Mouse (Mus musculus) CH12.LX (cell line): ENCODE results near the gene Lamc3. TPM values are rescaled to one million over a fixed set of nuclear protein-coding genes. Genes with fewer than 3 reads are reported as not detected.

ENCODE experiments used
- DNase-seq: peaks from one replicate; pipeline ENCODE4 v3.0.0-alpha.2; 2013; ENCODE audit errors: extremely low read depth
- H3K27ac ChIP-seq: 2 replicates; pipeline ENCODE4 v1.5.1; 2012; ENCODE audit warnings: low read depth, mild to moderate bottlenecking, control low read depth, moderate library complexity; ENCODE audit not compliant: insufficient read depth
- H3K27me3 ChIP-seq: replicated peaks from 2 replicates; pipeline ENCODE3; 2012; ENCODE audit warnings: inconsistent platforms
- H3K36me3 ChIP-seq, 2 experiments: replicated peaks in 1 of 2; 2 replicates each; pipeline versions ENCODE3 to v1.6.1; 2012; ENCODE audit warnings: inconsistent platforms in 1 of 2, low read length in 1 of 2, mild to moderate bottlenecking in 1 of 2, mixed read lengths in 1 of 2, moderate library complexity in 1 of 2; ENCODE audit not compliant: control insufficient read depth in 1 of 2, insufficient read depth in 1 of 2
- H3K4me1 ChIP-seq, 2 experiments: 2 replicates each; pipeline ENCODE4 v1.6.1; 2012; ENCODE audit warnings: inconsistent platforms in 1 of 2, moderate library complexity in 1 of 2; ENCODE audit not compliant: insufficient read depth in 2 of 2, control insufficient read depth in 1 of 2
- H3K4me2 ChIP-seq: 2 replicates; pipeline ENCODE4 v1.6.1; 2012; ENCODE audit warnings: low read depth, mild to moderate bottlenecking, control low read depth; ENCODE audit not compliant: poor library complexity, insufficient read depth, severe bottlenecking
- H3K4me3 ChIP-seq, 3 experiments: fragments of 150-350 bp in 1 of 3; sonication (generic) in 1 of 3; replicated peaks in 1 of 3; 2 replicates each; pipeline versions ENCODE3 to v1.5.1; 2011 to 2012; ENCODE audit warnings: low read depth in 2 of 3, low read length in 2 of 3, mild to moderate bottlenecking in 2 of 3, moderate library complexity in 2 of 3, control low read depth in 1 of 3, improper control_type of control experiment in 1 of 3, inconsistent platforms in 1 of 3, mixed read lengths in 1 of 3; ENCODE audit not compliant: poor library complexity in 1 of 3
- H3K79me2 ChIP-seq: replicated peaks from 2 replicates; pipeline ENCODE4 v1.6.1; 2012; ENCODE audit warnings: mild to moderate bottlenecking, moderate library complexity; ENCODE audit not compliant: control insufficient read depth, poor library complexity, insufficient read depth, severe bottlenecking; ENCODE audit errors: extremely low read depth
- H3K9ac ChIP-seq: 2 replicates; pipeline ENCODE4 v1.6.1; 2012; ENCODE audit warnings: low read depth, mild to moderate bottlenecking, control low read depth, moderate library complexity; ENCODE audit not compliant: insufficient read depth
- H3K9me3 ChIP-seq: replicated peaks from 2 replicates; pipeline ENCODE3; 2012; ENCODE audit warnings: low read length, inconsistent platforms, mixed read lengths
- BHLHE40 ChIP-seq: IDR thresholded peaks from 2 replicates; pipeline ENCODE4 v1.6.1; 2011; ENCODE audit warnings: mild to moderate bottlenecking, low read depth, low read length, improper control_type of control experiment
- CHD1 ChIP-seq: IDR thresholded peaks from 2 replicates; pipeline ENCODE4 v1.6.1; 2012; ENCODE audit warnings: low read depth, low read length, improper control_type of control experiment, inconsistent platforms
- CHD2 ChIP-seq: IDR thresholded peaks from 2 replicates; pipeline ENCODE4 v1.6.1; 2011; ENCODE audit warnings: low read length, improper control_type of control experiment
- CTCF ChIP-seq, 2 experiments: IDR thresholded peaks in 1 of 2; conservative IDR thresholded peaks in 1 of 2; 2 replicates each; pipeline ENCODE4 v1.5.1; 2011 to 2012; ENCODE audit warnings: low read depth in 2 of 2, low read length in 2 of 2, improper control_type of control experiment in 1 of 2, inconsistent platforms in 1 of 2, mild to moderate bottlenecking in 1 of 2, moderate library complexity in 1 of 2
- EP300 ChIP-seq: IDR thresholded peaks from 2 replicates; pipeline ENCODE4 v1.6.1; 2011; ENCODE audit warnings: low read length, improper control_type of control experiment
- GABPA ChIP-seq: IDR thresholded peaks from 2 replicates; pipeline ENCODE4 v1.6.1; 2012; ENCODE audit warnings: low read depth, low read length, improper control_type of control experiment, inconsistent platforms; ENCODE audit not compliant: insufficient replicate concordance
- HCFC1 ChIP-seq: IDR thresholded peaks from 2 replicates; pipeline ENCODE4 v1.6.1; 2012; ENCODE audit warnings: low read depth, mild to moderate bottlenecking, inconsistent platforms, low read length, improper control_type of control experiment
- IRF4 ChIP-seq: IDR thresholded peaks from 2 replicates; pipeline ENCODE4 v1.6.1; 2014; ENCODE audit warnings: low read depth, mild to moderate bottlenecking, inconsistent platforms, low read length, improper control_type of control experiment
- JUN ChIP-seq: IDR thresholded peaks from 2 replicates; pipeline ENCODE4 v1.6.1; 2011; ENCODE audit warnings: low read depth, mild to moderate bottlenecking, low read length, improper control_type of control experiment, moderate library complexity; ENCODE audit not compliant: insufficient read depth
- MAFK ChIP-seq: IDR thresholded peaks from 2 replicates; pipeline ENCODE4 v1.6.1; 2011; ENCODE audit warnings: low read length, improper control_type of control experiment; ENCODE audit not compliant: insufficient replicate concordance
- MAX ChIP-seq: IDR thresholded peaks from 2 replicates; pipeline ENCODE4 v1.6.1; 2011; ENCODE audit warnings: low read length, improper control_type of control experiment
- MAZ ChIP-seq: IDR thresholded peaks from 2 replicates; pipeline ENCODE4 v1.6.1; 2012; ENCODE audit warnings: low read depth, mild to moderate bottlenecking, inconsistent platforms, low read length, improper control_type of control experiment, moderate library complexity
- NELFE ChIP-seq: IDR thresholded peaks from 2 replicates; pipeline ENCODE4 v1.6.1; 2011; ENCODE audit warnings: low read depth, low read length, improper control_type of control experiment
- NRF1 ChIP-seq: IDR thresholded peaks from 2 replicates; pipeline ENCODE4 v1.6.1; 2014; ENCODE audit warnings: low read depth, mild to moderate bottlenecking, inconsistent platforms, low read length, improper control_type of control experiment, moderate library complexity
- PAX5 ChIP-seq: IDR thresholded peaks from 2 replicates; pipeline ENCODE4 v1.6.1; 2012; ENCODE audit warnings: low read length, inconsistent platforms, mixed read lengths
- POLR2A ChIP-seq: IDR thresholded peaks from 2 replicates; pipeline ENCODE4 v1.6.1; 2011; ENCODE audit warnings: low read depth, mild to moderate bottlenecking, improper control_type of control experiment, low read length
- SIN3A ChIP-seq: IDR thresholded peaks from 2 replicates; pipeline ENCODE4 v1.6.1; 2012; ENCODE audit warnings: low read length, improper control_type of control experiment, inconsistent platforms
- SMC3 ChIP-seq: IDR thresholded peaks from 2 replicates; pipeline ENCODE4 v1.6.1; 2011; ENCODE audit warnings: low read depth, low read length, improper control_type of control experiment
- TCF12 ChIP-seq: IDR thresholded peaks from 2 replicates; pipeline ENCODE4 v1.6.1; 2014; ENCODE audit warnings: low read depth, mild to moderate bottlenecking, inconsistent platforms, low read length, improper control_type of control experiment
- USF1 ChIP-seq: IDR thresholded peaks from 2 replicates; pipeline ENCODE4 v1.6.1; 2014; ENCODE audit warnings: low read depth, mild to moderate bottlenecking, inconsistent platforms, low read length, improper control_type of control experiment
- ZKSCAN1 ChIP-seq: IDR thresholded peaks from 2 replicates; pipeline ENCODE4 v1.6.1; 2012; ENCODE audit warnings: low read depth, inconsistent platforms, low read length, improper control_type of control experiment, borderline replicate concordance
- ZMIZ1 ChIP-seq: IDR thresholded peaks from 2 replicates; pipeline ENCODE4 v1.6.1; 2012; ENCODE audit warnings: low read depth, mild to moderate bottlenecking, inconsistent platforms, low read length, improper control_type of control experiment
- ZNF384 ChIP-seq: IDR thresholded peaks from 2 replicates; pipeline ENCODE4 v1.6.1; 2012; ENCODE audit warnings: low read depth, low read length, improper control_type of control experiment, inconsistent platforms
- dilution Hi-C: fragments of 300-500 bp; cut with MboI; formaldehyde crosslinking; loops from 2 replicates; pipeline ENCODE4 v1.14.3; 2020; ENCODE audit warnings: low sequenced_read_pairs; ENCODE audit not compliant: extremely low pct_unique_long_range_greater_than_20kb, extremely low pct_ligation_motif_present
- in situ Hi-C: fragments of 300-500 bp; cut with MboI; formaldehyde crosslinking; loops from 3 replicates; pipeline ENCODE4 v1.14.3; 2019; ENCODE audit warnings: low sequenced_read_pairs, low pct_ligation_motif_present, low pct_unique_long_range_greater_than_20kb, mixed read lengths
- polyA plus RNA-seq: library from polyadenylated mRNA; unstranded; fragments of >175 nt; gene quantifications from 2 replicates; pipeline ENCODE4 v1.2.1, GENCODE M21; 2012; ENCODE audit warnings: low read depth; ENCODE audit not compliant: insufficient read length
- total RNA-seq, 2 experiments: library from RNA; depleted of rRNA; stranded (reverse); fragments of 300-350 nt in 1 of 2; fragments of >200 nt in 1 of 2; gene quantifications; 2 replicates each; pipeline ENCODE4 v1.2.3; 2012 to 2014

Gene Lamc3
- total and polyA plus RNA-seq, 3 experiments: not detected

- H3K9ac ChIP-seq: no peak overlapping the region
- H3K36me3 ChIP-seq: no peaks in the 10 kb centered on the region
- in situ Hi-C loops (loop anchor here (10.0 kb wide), 1 partner anchor 179 kb away; no protein-coding TSS in a partner anchor), dilution Hi-C loops (no loop called here)
- no peaks in the 10 kb centered on the region for H3K79me2 ChIP-seq
- no peak overlapping the region for H3K4me2 ChIP-seq
- no peaks in the 10 kb centered on the region for H3K4me1 ChIP-seq
- peaks cover 89% of the 10 kb centered on the region for H3K27me3 ChIP-seq
- no peak overlapping the region for H3K4me3 ChIP-seq
- no peaks in the 10 kb centered on the region for H3K9me3 ChIP-seq
- DNase-seq: no peak
- no peak for TF ChIP-seq ZNF384
- H3K27ac ChIP-seq: no peak overlapping the region
Observed at GRCm38 (mm10) chr2:31925936-31926335, 38.8 kb downstream of the Lamc3 start.

DNA sequence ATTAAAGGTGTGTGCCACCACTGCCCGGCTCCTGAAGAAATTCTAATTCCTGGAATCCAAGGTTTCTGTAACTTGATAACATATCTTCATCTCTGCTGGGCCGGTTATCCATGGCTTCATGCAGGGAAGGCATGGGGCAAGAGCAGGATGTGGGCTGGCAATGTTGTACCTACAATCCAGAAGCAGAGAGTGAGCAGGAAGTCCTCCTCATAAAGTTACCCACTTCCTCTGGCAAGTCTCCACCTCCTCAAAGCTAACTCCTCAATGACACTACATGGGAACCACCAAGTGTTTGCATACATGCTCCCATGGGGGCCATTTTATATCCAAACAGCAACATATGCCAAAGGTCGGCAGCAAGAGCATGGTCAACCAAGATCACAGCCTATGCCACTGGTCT lies 42.6 kb downstream of the Lamc3 start:
- Histone ChIP-seq H3K36me3 (no peaks in the 10 kb centered on the region), H3K4me2 (no peak overlapping the region), H3K27me3 (peaks cover 82% of the 10 kb centered on the region), H3K9ac (no peak overlapping the region), H3K4me3 (no peak overlapping the region), H3K4me1 (no peaks in the 10 kb centered on the region), H3K9me3 (no peaks in the 10 kb centered on the region), H3K27ac (no peak overlapping the region), H3K79me2 (no peaks in the 10 kb centered on the region)
- in situ Hi-C loops: loop anchor here (10.0 kb wide), 1 partner anchor 175 kb away; no protein-coding TSS in a partner anchor
- TF ChIP-seq BHLHE40: no peak
- TF ChIP-seq HCFC1: no peak
- TF ChIP-seq NELFE: no peak
- no peak for TF ChIP-seq ZKSCAN1
- TF ChIP-seq CHD2: no peak
- no peak for TF ChIP-seq PAX5
- no peak for TF ChIP-seq CHD1
- no peak for TF ChIP-seq USF1
- TF ChIP-seq MAFK: no peak
- TF ChIP-seq GABPA: no peak
- no peak for TF ChIP-seq SMC3
- TF ChIP-seq ZMIZ1: no peak
- dilution Hi-C loops: no loop called here
- no peak for DNase-seq

GRCm38 (mm10) chr2:31934551-31934950 lies 47.5 kb downstream of the Lamc3 start:
- H3K36me3 ChIP-seq: no peaks in the 10 kb centered on the region
- dilution Hi-C loops (no loop called here), in situ Hi-C loops (no loop called here)
- H3K27me3 ChIP-seq: peaks cover 90% of the 10 kb centered on the region
- H3K79me2 ChIP-seq: no peaks in the 10 kb centered on the region
- no peak overlapping the region for H3K4me2 ChIP-seq
- H3K9me3 ChIP-seq: no peaks in the 10 kb centered on the region
- TF ChIP-seq CTCF (conservative IDR thresholded peaks at IDR 0.05 in 1 of 2, IDR thresholded peaks at IDR 0.05 in 1 of 2; ENCODE audit: low read depth in 2 of 2, low read length in 2 of 2) (no peak), MAX (no peak), EP300 (no peak), NELFE (no peak), USF1 (no peak), TCF12 (no peak), NRF1 (no peak), IRF4 (no peak), JUN (no peak), POLR2A (no peak), MAZ (no peak), SIN3A (no peak)
- no peak overlapping the region for H3K4me3 ChIP-seq
- no peak for DNase-seq
- no peak overlapping the region for H3K9ac ChIP-seq
- no peaks in the 10 kb centered on the region for H3K4me1 ChIP-seq
- H3K27ac ChIP-seq: no peak overlapping the region
